Mouse (Mus musculus) brain, embryonic 18.5 days (tissue): ENCODE results near the gene Gen1.
A peak's percentile ranks its signal among the peaks of the same experiment; 100 is the strongest.

ENCODE experiments used
- DNase-seq: peaks from one replicate; pipeline ENCODE4 v3.0.0-alpha.2; 2012; ENCODE audit warnings: low read depth, low spot score

The Gen1 gene

DNA sequence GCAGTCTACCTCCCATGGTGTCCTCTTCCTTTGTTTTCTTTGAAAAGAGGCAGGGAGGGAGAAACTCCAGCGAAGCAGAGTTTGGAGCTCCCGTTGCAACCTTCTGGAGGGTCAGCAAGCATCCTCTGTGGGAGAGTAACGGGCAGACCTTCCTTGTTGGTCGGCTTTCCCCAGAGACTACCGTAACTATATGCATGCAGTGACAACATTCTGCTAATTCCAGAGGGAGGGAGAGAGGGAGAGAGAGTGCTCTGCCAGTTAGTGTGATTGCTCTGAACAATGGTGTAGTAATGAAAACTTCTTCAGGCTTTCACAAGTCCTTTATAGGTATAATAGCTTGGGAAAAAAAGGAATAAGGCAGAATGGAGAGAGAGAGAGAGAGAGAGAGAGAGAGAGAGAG is 40.9 kb downstream of the Gen1 start:
- no peak for DNase-seq

DNA sequence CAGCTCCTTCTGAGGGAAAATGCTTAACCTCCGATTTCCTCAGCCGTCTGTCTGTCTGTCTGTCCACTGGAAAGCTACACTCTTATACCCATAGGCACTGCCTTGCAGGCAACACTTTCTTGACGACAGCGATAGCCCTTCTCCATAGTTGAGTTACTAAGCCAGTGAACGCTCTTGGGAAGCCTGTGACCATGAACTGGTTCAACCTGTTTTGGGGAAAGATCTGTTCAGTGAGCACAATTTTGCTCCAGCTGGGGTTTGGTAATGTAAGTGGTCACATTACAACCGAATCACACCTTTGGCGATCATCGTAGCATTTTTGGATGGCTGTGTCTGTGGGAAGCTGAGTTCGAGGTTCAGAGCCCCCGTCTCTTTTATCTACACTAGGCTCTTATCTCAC is 42.5 kb downstream of the Gen1 start:
- DNase-seq = no peak

DNA sequence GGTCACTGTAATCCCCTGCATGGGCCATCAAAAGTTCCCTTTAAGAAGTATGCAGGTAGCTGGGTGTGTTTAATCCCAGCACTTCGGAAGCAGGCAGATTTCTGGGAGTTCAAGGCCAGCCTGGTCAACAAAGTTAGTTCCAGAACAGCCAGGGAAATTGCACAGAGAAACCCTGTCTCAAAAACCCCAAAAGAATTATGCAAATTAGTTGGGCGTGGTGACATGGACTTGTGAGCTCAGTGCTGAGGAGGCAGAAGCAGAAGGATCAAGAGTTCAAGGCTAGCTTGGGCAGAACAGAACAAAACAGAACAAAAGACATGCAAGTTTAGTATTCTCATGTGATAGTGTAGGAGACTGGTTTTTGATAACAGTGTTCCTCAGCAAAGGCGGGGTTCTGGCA is 43.0 kb downstream of the Gen1 start:
- DNase-seq = no peak

DNA sequence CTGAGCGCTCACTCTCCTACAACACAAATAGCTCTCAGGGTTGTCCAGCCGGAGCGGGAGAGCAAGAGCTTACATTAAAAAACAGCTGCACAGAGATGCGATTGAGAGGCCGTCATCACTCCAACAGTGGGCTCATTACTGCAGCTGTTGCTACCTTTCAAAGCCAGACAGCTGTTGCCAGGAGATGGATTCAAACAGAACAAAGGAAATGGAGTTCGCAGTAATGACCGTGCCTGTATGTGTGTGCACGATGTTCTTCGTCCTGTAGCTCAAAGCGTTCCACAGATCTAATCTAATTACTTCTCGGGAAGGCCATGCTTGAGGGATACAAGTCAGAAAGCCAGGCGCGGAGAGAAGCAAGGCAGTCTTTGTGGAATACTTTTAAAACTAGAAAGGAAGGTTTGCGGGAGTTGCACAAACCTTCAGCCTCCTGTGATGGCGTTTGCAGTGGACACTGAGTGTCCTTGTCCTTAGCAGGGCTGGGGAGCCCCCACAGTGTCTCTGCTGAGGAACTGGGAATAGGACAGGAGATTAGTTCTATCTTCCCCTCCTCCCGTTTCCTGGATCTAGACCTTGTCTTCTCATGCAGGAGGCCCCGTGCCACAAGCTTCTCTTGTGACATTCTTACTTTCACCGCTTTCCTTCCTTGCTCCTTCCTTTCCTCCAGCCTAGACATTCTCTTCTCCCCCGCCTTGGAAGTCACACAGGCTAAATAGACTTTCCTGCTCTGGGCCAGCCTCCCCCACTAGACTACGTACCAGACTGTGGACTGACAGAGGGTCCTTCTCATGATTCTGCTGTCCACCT is 43.9 kb downstream of the Gen1 start:
- peak; percentile 26 for DNase-seq

DNA sequence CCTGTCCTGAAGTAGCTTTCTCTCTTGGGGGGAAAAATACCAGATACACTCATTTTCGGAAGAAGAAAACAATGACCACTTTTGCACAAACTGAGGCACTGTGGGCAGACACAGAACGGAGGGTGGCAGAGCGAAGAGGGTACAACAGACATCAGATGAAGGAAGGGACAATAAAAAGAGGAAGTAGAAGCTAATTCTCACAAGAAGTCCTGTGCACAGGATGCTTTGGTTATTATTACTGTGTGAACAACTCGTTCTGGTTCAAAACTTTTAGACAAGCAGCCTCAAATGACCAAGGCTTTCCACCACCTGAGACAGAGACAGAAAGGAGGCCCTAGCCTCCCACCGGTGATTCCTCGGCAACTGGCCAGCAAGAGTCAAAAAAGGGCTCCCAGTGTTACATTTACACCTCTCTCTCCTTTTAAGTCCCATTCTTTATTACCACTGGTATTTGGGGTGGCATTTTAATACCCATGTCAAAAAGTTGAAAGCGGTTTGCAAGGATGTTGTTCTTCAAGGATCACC is 47.8 kb downstream of the Gen1 start:
- no peak for DNase-seq

DNA sequence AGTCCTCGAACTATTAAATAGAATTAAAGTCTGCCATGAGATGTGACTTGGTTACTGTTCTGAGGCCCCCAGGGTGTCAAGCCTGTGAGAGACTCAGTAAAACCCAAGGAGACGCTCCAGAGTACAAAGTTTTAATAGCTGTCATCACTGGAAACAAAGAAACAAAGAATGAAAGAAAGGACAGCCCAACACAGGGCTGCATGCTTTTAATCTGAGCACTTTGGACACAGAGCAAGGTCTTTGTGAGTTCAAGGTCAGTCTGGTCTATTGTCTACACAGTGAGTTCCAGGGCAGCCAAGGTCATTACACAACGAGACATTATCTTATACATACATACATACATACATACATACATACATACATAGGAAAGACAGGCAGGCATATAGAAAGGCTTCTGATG is 49.1 kb downstream of the Gen1 start:
- DNase-seq = no peak

DNA sequence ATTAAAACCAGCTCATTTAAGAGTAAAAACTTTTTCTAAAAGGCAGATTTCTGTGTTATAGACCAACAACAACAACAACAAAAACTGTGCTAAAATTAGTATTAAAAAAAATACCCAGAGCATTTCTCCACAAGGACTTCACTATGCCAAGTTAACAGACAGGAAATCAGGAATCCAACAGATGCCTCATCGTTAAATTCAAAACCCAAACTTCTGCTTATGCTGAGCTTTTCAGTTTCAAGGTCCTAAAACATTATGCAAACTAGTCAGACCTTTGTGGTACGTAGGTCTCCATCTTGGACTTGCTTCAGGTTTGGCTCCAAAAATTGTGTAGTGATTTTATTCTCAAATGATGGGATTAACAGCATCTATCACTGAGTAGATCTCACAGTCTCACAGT is 50.0 kb downstream of the Gen1 start:
- DNase-seq = peak; percentile 10

DNA sequence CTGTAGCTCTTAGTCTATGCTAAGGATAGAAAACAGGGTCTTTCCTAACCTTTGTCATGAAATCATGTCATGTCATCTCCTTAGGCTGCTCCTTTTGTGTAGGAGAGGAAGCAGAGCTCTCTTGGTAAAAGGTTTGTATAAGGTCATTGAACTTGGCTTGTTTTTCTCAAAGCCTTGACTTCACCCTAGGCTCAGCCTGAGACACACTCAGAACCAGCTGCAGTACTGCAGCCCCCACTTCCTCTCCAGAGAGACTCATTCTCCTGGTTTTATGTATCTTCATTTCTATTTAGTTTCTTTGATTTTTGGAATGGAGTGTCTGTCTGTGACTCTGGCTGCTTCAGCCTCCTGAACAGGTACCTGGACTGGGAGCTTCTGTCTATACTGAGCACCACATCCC is 50.8 kb downstream of the Gen1 start:
- no peak for DNase-seq

DNA sequence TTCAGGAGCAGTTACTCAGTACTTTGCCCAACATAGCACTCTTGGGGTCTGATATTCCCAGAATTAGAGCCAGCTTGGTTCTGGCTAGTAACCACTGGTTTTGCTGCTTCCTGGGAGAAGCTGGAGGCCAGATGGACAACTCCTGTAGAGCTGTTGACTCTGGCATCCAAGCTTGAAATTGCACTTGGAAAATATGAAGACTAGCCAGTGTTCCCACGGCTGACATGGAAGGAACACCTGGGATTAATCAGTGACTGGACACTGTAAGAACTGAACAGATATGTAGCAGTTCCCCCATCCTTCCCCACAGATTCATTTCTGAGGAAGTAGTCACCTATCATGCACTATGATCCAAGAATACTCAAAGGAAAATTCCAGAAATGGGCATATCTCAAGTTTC is 52.7 kb downstream of the Gen1 start:
- DNase-seq = no peak

DNA sequence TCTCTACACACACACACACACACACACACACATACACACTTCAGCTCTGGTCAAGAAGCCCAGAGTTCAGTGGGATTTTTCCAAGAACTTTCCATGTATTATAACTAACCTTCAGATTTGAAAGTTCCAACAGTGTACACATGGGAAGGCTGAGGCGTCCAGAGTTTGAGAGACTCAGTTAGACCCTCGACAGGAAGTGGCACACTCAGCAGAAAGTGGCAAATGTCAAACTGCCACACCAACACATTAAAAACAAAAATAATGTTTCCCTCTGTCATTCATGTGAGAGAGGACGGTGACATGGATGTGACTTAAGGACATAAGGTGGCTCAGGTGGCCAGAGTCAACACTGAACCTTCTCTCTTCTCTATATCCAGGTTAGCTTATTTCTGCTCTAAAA is 55.2 kb downstream of the Gen1 start:
- DNase-seq = no peak

DNA sequence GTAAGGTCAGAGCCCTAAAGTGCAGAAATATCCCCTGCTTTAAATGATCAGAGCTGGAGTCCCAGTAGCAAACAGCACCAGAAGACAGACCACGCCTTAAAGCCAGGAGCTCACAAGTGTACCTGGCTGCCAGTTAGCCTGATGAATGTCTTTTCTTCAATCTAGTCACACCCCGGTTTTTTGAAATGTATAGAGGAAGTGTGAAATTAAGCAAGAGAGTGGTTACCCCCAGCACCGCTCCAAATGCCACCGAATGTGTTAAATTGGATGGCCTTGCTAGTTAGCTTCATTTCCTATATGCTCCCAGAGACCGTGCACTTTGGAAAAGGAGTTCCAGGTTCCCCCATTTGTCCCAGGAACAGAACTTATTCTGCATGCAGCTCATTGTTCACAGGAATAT is 56.0 kb downstream of the Gen1 start:
- DNase-seq = no peak

DNA sequence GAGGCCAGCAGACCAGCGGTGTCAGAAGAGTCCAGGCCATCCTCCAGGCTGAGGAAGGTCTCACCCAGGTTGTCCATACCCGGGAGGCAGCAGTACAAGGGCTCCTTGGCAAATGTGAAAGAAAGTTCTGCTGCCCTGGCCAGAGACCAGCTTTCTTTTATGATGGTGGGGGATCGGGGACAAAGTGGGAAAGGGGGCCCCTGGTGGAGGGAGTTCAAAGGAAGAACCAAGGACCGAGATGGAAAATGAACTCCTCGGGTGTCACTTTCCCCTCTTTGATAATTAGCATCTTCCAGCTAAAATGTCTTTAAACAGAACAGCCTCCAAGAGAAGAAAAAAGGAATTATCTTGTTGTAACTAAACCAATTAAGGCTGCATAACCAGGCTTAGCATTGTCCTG is 56.7 kb downstream of the Gen1 start, which contains the start of gene Msgn1:
Gene Msgn1 (minus strand): TSS at position 101 of the 400 bp plus-strand sequence.
- no peak for DNase-seq

DNA sequence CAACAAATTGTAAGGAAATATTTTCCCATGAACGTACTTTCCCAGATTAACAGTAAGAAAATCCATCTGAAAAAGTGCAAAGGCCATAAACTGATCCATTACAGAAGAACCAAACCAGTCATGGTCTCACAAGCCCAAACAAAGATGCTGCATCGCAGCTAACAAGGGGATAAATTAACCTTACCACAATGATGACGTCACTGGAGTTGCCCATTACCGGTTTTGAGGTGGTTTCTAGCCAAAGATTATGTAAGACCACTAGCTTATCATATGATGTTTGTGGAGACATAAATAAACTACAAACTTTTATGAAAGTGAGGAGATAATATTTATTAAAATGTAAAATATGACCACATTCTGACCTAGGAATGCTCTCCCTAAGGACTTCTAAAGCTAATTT is 59.3 kb downstream of the Gen1 start:
- no peak for DNase-seq

DNA sequence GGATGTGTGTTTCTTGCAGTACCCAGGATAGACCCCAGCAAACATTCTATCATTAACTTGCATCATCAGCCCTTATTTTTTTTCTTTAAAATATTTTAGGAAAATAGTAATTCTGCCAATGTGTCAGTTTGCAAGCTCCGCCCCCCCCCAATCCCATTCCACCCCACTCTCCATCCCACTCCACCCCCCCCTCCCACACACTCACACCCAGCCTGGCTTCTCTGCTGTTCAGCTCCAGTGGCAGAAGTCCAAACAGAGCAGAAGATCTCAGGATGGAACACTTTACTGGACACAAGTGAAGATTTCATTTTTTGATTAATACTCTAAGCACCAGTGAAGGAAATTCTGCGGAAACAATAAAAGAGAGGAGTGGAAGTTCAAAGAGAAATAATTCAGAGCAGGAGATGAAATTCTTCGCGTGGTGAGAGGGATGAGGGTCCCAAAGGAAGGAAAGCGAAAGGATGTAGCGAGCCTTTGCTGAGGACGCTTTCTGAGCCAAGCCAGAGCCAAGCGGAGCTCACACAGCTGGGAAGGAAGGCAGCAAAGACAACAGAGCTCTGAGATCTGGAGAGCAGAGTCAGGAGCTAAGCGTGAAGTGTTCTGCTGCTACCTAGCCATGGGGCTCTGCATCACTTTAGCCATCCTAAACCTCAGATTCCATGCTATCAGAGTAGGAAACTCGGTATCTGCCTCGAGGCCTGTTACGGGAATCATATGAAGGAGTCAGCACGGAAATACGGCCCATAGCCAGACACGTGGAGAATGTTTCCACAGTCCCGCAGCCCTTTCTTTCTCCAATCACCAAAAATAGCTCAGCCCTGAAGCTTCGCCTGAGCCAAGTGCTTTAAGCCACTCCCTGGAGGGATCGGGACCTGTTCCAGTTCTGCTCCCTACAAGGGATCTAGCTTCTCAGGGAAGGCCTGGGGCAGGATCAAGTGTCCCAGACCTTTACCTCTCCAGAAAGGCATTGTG is 61.6 kb downstream of the Gen1 start:
- no peak for DNase-seq

DNA sequence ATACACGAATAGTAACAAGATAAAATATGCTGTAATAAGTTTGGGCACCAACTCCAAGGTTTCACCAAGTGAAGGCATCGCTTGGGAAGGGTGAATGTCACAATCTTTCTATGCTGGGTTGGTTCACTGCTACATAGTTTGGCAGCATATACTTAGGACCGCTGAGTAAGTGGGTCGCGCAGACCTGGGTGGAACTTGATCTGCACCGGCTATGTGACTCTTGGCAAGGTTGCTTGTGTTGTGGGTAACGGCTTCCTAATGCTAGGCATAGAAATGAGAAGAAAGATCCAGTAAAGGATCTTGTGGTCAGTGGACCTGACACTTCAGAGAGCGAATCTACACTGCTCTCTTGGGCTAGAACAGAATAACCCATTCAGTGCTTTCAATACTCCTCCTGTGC is 63.1 kb downstream of the Gen1 start:
- DNase-seq = no peak

DNA sequence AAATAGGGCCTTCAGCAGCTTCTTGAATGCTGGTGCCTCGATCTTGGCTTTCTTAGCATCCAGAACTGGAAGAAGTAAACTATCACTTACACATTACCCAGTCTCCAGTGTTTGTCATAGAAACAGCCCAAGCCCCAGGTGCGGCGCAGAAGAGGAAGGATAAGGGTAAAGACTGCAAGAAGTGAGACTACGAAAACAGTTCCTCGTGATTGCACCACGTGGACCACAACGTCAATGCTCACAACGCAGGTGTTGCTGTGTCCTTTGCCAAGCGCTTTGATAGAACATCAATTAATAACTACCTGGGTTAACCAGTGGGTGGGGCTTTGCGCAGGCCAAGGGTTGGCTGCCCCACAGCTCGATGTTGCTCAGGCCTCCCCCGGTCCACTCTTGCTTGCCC is 64.9 kb downstream of the Gen1 start:
- no peak for DNase-seq

DNA sequence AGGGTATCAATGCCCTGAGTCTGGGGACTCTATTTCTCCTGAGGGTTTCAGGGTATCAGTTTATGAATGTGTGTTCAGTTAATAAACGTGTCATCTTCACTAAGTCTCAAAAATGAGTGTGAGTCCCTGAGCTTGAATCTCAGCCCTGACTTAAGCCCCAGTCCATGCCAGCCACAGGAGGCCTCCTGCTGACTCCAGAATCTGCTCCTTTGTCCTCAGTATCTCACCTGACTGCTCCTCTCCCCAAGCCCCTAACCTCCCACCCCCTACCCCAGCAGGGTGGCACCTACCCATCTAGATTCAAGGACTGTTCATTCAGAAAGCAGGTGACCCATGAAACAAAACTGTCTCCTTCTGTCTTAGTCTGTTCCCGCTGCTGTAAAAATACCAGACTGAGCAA is 67.0 kb downstream of the Gen1 start:
- no peak for DNase-seq

DNA sequence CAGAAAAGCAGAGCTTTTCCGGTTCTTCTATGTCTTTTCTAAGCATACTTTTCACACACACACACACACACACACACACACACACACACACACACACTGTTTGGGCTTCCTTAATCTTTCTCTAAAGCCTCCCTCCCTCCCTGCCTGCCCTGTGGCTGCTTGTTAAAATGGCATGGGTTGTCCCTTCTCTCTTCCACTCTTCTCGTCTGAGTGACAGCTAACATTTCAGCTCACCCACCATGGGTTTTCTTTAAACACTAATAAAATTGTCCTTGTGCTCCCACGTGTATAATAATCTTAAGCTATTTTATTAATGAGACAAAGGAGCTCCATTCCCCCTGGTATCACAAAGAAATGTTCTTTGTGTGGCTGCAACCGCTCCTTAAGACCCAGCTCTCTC is 67.6 kb downstream of the Gen1 start:
- no peak for DNase-seq

DNA sequence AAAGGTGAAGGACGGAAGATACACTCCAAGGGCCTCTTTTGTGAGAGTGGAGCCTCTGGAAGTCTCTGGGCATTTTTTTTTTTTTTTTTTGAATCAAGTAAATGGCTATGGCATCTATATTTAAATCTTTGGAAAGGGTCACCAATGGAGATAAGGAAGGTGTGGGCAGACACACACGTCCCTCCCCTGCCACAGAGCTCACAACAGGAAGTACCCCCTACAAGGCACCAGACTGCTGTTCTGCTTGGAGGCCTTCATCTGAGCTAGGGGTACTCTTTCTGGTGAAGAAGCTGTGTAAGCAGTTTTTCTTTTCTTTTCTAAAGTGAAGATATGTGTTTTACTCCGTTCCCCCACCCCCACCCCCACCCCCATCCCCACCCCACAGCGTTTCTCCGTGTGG is 68.8 kb downstream of the Gen1 start:
- DNase-seq = no peak

DNA sequence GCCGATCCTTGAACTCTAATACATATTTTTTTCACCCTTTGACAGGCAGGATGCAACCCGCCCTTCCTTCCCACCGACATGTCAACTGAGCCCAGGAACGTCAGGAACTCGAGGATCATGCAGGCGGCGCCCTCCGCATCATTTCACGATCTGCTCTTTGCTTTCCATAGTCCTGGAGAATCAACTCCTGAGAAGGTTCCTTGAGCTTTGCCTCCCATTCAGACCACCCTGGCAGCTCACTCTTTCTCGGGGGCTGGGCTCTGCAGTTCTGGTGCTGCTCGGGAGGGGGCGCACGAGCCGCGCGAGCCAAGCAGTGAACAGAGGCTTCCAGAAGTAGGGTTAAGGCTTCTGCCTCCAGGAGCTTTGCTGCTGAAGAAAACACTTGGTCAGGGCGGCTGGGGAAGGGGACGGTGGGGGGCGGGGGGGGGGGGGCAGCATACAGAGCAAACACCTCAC is 69.4 kb downstream of the Gen1 start:
- no peak for DNase-seq

DNA sequence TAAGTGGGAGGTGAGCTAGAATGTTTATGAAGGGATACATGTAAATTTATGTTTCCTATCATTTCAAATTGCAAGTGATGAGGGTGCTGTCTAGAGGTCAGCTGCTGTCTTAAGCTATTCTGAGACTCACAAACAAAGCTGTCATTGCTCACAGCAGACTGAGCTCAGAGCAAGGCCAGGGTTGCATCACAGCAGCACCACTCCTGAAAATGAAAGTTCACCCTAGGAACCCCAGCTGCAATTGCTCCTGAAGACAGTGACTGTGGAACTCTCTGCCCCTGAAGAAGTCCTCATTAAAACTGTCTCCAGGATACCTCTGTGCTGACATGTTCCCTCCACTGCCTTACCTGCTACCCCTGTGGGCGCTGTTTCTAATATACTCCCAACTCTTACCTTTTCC is 70.6 kb downstream of the Gen1 start:
- DNase-seq = no peak
